Mouse (Mus musculus): ENCODE measurements at regions not wholly inside any gene's neighbourhood (a gene's known extent, or its start where the extent isn't known, plus 50 kb on each side); places are given as distances from the start of the nearest gene placed in this dataset.

GRCm38 (mm10) chr6:143532380-143532779 is 365.4 kb downstream of the Etnk1 start:
- Histone ChIP-seq H3K36me3 (replicated peaks; ENCODE audit: control insufficient read depth, insufficient read depth, low read length) (no peaks in the 10 kb centered on the region), H3K9me3 (replicated peaks; ENCODE audit: control insufficient read depth, low read length) (0 out of 2 replicates have a peak, but pooled peaks cover 3% of the 10 kb centered on the region), H3K4me3 (ENCODE audit: low read depth, low read length) (no peak overlapping the region), H3K4me2 (ENCODE audit: low read depth, low read length) (no peak overlapping the region), H3K9ac (replicated peaks; ENCODE audit: low read depth, low read length) (no peak overlapping the region), H3K27ac (ENCODE audit: low read depth) (no peak overlapping the region), H3K4me1 (ENCODE audit: control insufficient read depth, insufficient read depth) (no peaks in the 10 kb centered on the region), H3K27me3 (ENCODE audit: control insufficient read depth, insufficient read depth, low read length) (no peaks in the 10 kb centered on the region)
- ATAC-seq (ENCODE audit: insufficient read depth, low read depth) (no peak), DNase-seq (ENCODE audit: low spot score) (no peak)
- 87% methylated on average over 12 of the region's 12 CpGs for WGBS
- TF ChIP-seq CTCF (IDR thresholded peaks at IDR 0.05; ENCODE audit: low read depth), result no peak
- no peak for TF ChIP-seq EP300 (IDR thresholded peaks at IDR 0.05; ENCODE audit: low read depth)

GRCm38 (mm10) chr6:143535265-143535664 is 368.2 kb downstream of the Etnk1 start:
- no peak for TF ChIP-seq EP300 (IDR thresholded peaks at IDR 0.05; ENCODE audit: low read depth)
- no peak for TF ChIP-seq CTCF (IDR thresholded peaks at IDR 0.05; ENCODE audit: low read depth)
- DNase-seq (ENCODE audit: low spot score) (no peak), ATAC-seq (ENCODE audit: insufficient read depth, low read depth) (no peak)
- no peaks in the 10 kb centered on the region for H3K27me3 ChIP-seq (ENCODE audit: control insufficient read depth, insufficient read depth, low read length)
- no peaks in the 10 kb centered on the region for H3K36me3 ChIP-seq (replicated peaks; ENCODE audit: control insufficient read depth, insufficient read depth, low read length)
- no peak overlapping the region for H3K4me2 ChIP-seq (ENCODE audit: low read depth, low read length)
- H3K4me1 ChIP-seq (ENCODE audit: control insufficient read depth, insufficient read depth), result no peaks in the 10 kb centered on the region
- no peak overlapping the region for H3K4me3 ChIP-seq (ENCODE audit: low read depth, low read length)
- WGBS, result 73% methylated on average over 12 of the region's 12 CpGs
- no peak overlapping the region for H3K9ac ChIP-seq (replicated peaks; ENCODE audit: low read depth, low read length)
- no peaks in the 10 kb centered on the region for H3K9me3 ChIP-seq (replicated peaks; ENCODE audit: control insufficient read depth, low read length)
- H3K27ac ChIP-seq (ENCODE audit: low read depth), result no peak overlapping the region

DNA sequence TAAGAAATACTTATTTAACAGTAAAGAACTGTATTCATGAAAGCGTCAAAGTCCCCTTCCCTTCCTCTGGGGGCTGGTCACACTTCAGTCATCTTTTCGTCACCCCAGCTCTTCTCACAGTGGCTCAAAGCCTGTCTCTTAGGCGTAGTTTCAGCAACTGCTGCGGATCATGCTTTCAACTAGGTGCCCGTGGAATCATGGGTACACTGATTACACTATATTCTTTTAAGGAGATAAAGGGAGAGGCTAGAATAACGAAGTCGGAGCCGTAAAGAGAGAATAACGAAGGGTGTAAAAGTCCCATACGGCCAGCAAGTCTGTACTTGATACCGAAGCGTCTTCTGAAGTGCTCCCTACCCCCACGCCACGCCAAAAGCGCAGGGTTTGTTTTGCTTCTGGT is 368.7 kb downstream of the Etnk1 start:
- TF ChIP-seq CTCF (IDR thresholded peaks at IDR 0.05; ENCODE audit: low read depth), result no peak
- no peak for TF ChIP-seq EP300 (IDR thresholded peaks at IDR 0.05; ENCODE audit: low read depth)
- ATAC-seq (ENCODE audit: insufficient read depth, low read depth), result no peak
- no peaks in the 10 kb centered on the region for H3K4me1 ChIP-seq (ENCODE audit: control insufficient read depth, insufficient read depth)
- H3K27me3 ChIP-seq (ENCODE audit: control insufficient read depth, insufficient read depth, low read length), result no peaks in the 10 kb centered on the region
- H3K27ac ChIP-seq (ENCODE audit: low read depth), result no peak overlapping the region
- no peaks in the 10 kb centered on the region for H3K36me3 ChIP-seq (replicated peaks; ENCODE audit: control insufficient read depth, insufficient read depth, low read length)
- H3K9me3 ChIP-seq (replicated peaks; ENCODE audit: control insufficient read depth, low read length), result no peaks in the 10 kb centered on the region
- no peak overlapping the region for H3K9ac ChIP-seq (replicated peaks; ENCODE audit: low read depth, low read length)
- no peak overlapping the region for H3K4me2 ChIP-seq (ENCODE audit: low read depth, low read length)
- WGBS, result 79% methylated on average over 15 of the region's 15 CpGs
- no peak for DNase-seq (ENCODE audit: low spot score)
- H3K4me3 ChIP-seq (ENCODE audit: low read depth, low read length), result no peak overlapping the region

- TF ChIP-seq CTCF (IDR thresholded peaks at IDR 0.05; ENCODE audit: low read depth) (no peak), EP300 (IDR thresholded peaks at IDR 0.05; ENCODE audit: low read depth) (no peak)
- H3K4me2 ChIP-seq (ENCODE audit: low read depth, low read length), result no peak overlapping the region
Measured at GRCm38 (mm10) chr6:143536525-143537293, 369.7 kb downstream of the Etnk1 start.

GRCm38 (mm10) chr6:143547406-143547903 is 380.4 kb downstream of the Etnk1 start:
- Histone ChIP-seq H3K27ac (ENCODE audit: low read depth) (no peak overlapping the region), H3K4me1 (ENCODE audit: control insufficient read depth, insufficient read depth) (no peaks in the 10 kb centered on the region), H3K4me3 (ENCODE audit: low read depth, low read length) (no peak overlapping the region), H3K36me3 (replicated peaks; ENCODE audit: control insufficient read depth, insufficient read depth, low read length) (no peaks in the 10 kb centered on the region), H3K9me3 (replicated peaks; ENCODE audit: control insufficient read depth, low read length) (no peaks in the 10 kb centered on the region), H3K9ac (replicated peaks; ENCODE audit: low read depth, low read length) (no peak overlapping the region), H3K4me2 (ENCODE audit: low read depth, low read length) (no peak overlapping the region), H3K27me3 (ENCODE audit: control insufficient read depth, insufficient read depth, low read length) (no peaks in the 10 kb centered on the region)
- 64% methylated on average over 10 of the region's 10 CpGs for WGBS
- TF ChIP-seq CTCF (IDR thresholded peaks at IDR 0.05; ENCODE audit: low read depth), result no peak
- no peak for TF ChIP-seq EP300 (IDR thresholded peaks at IDR 0.05; ENCODE audit: low read depth)
- DNase-seq (ENCODE audit: low spot score) (no peak), ATAC-seq (ENCODE audit: insufficient read depth, low read depth) (no peak)

More at GRCm38 (mm10) chr6:143536525-143537293, 369.7 kb downstream of the Etnk1 start:
- Histone ChIP-seq H3K4me1 (ENCODE audit: control insufficient read depth, insufficient read depth) (no peaks in the 10 kb centered on the region), H3K4me3 (ENCODE audit: low read depth, low read length) (no peak overlapping the region), H3K9ac (replicated peaks; ENCODE audit: low read depth, low read length) (no peak overlapping the region), H3K9me3 (replicated peaks; ENCODE audit: control insufficient read depth, low read length) (no peaks in the 10 kb centered on the region), H3K36me3 (replicated peaks; ENCODE audit: control insufficient read depth, insufficient read depth, low read length) (no peaks in the 10 kb centered on the region), H3K27ac (ENCODE audit: low read depth) (no peak overlapping the region), H3K27me3 (ENCODE audit: control insufficient read depth, insufficient read depth, low read length) (no peaks in the 10 kb centered on the region)
- no peak for DNase-seq (ENCODE audit: low spot score)
- no peak for ATAC-seq (ENCODE audit: insufficient read depth, low read depth)
- 85% methylated on average over 11 of the region's 11 CpGs for WGBS
